Mouse (Mus musculus): Measurements from ENCODE around the gene Fto. TPM values are rescaled to one million over a fixed set of nuclear protein-coding genes. Genes with fewer than 3 reads are reported as not detected.

Fto gene
- total RNA-seq (2021) = 10 to 100 TPM; 69.3 to 76.3 TPM
- long read RNA-seq, experiment 1, transcript Fto-201 (9 exons, 3,564 nt) = major isoform, 6 of 21 reads
- long read RNA-seq, experiment 1, partial matches to known transcripts = 4 of 21 reads
- long read RNA-seq, experiment 1, other reads (novel, unspliced or antisense) = 11 of 21 reads
- long read RNA-seq, experiment 2, transcript Fto-201 (9 exons, 3,564 nt) = major isoform, 14 of 28 reads
- long read RNA-seq, experiment 2, partial matches to known transcripts = 4 of 28 reads
- long read RNA-seq, experiment 2, other reads (novel, unspliced or antisense) = 10 of 28 reads

DNA sequence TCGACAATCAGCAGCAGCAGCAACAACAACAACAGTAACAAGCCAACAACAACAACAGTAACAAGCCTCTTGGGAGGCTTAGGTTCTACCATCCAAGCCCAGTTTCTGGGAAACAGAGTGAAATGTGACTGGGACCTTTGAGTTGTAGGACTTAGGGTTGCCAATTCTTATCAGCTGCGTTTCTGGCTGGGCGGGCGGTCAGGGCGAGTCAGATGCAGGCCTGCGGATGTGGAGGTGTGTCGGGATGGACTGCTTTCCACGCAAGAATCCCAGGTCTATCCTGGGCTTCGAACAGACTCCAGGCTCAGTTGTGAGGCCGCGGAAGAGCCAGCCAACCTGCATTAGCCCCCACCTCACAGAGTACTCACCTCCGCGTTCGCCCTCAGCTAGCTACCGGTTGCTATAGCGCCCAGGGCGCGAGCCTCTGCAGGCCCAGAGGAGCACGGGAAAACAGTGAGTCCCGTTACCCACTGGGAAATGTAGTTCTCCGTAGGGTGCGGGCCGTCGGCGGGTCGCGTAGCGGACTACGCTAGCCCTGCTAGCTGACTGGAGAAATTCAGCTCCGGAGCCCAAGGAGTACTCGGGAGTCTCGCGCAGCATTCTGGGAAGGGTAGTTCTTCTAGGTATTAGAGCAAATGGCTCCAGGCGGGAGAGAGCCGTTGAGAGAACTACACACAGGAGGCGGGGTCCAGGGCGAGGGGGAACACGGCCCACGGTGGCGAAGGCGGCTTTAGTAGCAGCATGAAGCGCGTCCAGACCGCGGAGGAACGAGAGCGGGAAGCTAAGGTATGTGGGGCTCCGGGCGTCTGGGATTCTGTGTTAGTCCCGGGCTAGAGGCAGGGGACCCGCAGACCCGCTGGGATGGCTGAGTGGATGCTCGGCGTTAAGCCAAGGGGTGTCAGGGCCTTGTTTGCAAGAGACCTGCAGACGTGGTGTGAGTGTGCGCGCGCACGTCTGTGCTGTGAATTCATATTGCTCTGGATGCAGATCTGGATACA is at the start of gene Fto, which contains the start of gene Rpgrip1l:
TSS of gene Fto (plus strand) at position 691 of the 998 bp plus-strand sequence.
TSS of gene Rpgrip1l (minus strand) at position 428 of the 998 bp plus-strand sequence.
- peak; percentile 97 for DNase-seq

DNA sequence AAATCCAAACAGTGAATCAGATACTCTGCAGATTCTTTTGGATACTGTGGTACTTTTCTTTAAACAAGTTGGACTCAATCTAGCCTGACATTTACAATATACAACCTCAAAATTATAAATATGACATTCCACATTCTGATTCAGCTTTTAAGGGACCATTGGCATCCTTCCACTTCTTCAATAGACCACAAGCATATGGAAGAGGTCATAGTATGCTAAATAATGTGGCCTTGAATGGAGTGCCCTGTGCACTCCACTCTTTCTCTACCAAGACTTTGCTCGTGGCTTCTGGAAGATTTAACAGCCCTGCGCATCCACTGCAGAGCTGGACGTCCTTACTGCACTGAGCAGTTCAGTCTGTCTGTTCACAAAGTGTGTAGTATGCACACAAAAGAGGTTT is 49.4 kb upstream of the Fto start:
- no peak for DNase-seq

DNA sequence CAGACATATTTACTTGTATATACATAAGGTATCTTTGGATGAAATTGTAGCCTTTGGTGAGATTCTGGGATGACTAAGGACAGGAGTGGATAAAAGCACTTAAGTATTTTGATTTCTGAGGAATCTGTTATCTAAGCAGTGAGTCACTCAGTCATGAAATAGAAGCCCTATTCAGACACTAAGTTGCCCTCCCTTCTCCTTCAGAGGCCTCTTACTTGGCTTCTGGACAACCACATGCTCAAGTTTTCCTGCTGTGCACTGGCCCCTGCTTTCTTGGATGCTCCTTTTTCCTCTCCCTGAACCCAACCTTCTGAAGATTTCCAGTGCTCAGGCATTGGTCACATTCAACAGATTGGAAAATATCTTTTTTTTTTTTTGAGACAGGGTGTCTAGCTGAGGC is 48.8 kb upstream of the Fto start:
- DNase-seq = no peak

DNA sequence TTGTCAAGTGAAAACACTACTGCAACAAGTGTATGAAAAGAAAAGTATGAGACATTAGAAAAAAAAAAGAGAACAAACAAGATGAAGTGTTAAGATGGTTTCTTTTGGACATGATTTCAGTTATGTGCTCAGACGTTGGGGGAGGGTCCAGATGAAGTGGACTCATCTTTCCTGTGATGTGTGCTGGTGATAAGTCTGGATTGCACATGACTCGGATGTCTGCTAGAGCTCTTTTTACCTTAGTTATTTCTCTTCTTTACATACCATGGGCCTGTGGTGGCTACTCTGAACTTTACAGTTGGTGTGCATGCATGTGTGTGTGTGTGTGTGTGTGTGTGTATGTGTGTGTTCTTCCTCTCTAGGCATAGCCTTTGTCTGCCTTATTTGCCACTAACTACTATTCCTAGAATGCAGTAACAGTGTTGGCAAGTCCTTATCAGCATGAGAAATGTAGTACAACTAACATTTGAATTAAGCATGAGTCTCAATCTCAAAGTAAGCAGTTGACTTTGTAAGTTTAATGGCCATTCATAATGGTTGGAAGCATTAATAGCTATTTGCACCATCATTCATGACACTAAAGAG is 43.9 kb upstream of the Fto start:
- DNase-seq = no peak

DNA sequence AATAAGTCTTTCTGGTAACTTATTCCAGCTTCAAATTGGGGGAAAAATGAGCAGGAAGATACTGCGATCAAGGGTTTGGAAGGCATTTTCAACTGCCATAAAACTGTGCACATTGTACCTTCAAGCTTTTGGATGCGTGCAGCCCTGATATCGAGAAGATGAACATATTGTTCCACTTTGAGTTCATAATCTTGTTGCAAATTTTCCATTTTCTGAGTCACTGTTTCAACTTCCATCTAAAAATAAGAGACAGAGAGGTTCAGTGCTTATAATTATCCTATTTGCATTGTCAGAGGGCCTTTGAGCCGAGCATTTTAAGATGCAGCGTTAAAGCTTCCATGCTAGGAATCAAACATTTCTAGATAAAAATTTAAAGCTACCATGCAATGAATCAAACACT is 39.8 kb upstream of the Fto start:
- DNase-seq = no peak

DNA sequence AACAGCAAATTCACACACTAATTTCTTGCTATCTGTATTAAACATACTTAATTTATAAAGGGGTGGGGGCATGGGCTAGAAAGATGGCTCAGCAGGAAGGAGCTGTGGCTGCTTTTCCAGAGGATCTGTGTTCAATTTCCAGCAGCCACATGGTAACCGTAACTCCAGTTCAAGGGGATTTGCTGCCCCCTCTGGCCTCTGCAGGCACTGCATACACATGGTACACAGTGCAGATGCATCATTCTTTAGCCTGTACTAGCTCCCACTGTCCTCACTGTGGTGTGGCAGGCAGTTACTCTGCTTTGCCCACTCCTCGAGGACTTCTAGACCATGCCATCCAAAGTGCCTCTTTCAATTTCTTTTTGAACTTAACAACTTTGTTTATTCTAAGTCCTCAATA is 37.0 kb upstream of the Fto start:
- DNase-seq = no peak

DNA sequence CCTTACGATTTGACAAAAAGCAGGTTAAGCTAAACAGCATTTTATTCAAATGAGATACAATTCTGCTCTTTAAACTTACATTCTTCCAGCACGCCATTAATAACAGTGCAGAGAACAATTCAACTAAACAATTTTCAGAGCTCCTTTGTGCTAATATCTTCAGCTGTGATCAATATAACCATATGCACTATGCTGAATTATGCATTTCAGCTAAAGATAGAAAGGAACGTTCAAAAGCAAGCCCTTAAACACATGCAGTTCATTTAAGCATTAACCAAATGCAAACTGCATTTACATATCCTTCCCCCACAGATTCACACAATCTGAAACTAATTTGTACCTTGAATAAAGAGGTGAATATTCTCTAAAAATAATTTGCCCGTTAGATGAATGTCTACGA is 35.3 kb upstream of the Fto start:
- no peak for DNase-seq

DNA sequence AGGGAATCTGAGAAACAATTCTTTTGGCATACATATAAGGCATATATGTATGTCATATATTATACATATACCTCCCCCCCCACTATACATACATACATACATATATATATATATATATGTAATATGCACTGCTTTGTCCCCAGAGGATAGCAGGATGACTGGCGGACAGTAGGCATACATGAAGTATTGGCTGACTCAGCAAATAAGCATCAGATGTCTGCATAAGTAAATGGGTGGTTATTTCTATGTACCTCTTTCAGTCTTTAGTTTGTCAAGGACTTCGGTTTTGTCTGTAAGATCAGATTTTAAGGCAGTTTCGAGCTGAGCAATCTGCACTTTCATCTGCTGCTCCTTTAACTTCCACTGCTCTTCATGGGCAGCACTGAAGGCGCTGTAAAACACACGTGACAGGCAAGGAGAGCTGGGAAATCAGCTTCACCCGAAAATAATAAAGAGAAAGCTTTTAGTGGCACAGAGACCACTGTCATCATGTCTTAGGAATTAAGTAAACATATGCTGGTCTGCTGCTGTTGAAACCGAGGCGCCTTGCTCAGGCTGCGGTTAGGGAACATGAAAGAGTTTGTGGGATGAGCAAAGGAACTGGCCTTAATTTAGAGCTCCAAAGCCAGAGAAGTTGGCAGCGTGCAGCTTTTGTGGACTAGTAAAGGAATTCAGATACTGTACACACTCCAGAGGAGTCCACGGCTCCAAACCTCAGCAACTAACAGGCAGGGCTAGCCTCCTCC is 32.7 kb upstream of the Fto start:
- peak; percentile 51 for DNase-seq

DNA sequence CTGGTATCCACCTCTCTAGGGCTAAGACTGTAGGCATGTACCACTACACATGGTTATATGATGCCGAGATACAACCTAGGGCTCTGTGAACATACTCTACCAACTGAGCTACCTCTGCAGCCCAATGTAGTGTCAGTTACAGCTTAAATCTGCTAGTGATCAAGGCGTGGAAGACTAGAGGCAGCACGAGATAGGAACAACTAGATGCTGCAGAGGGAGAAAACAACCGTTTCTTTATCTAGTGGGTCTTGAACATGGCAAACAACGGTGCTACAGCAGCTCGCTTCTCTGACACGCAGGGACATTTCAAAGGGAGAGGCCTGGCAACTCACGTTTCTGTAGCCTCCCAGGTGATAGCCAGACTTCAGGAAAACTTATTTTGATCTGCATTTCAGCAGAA is 31.8 kb upstream of the Fto start:
- DNase-seq = no peak

DNA sequence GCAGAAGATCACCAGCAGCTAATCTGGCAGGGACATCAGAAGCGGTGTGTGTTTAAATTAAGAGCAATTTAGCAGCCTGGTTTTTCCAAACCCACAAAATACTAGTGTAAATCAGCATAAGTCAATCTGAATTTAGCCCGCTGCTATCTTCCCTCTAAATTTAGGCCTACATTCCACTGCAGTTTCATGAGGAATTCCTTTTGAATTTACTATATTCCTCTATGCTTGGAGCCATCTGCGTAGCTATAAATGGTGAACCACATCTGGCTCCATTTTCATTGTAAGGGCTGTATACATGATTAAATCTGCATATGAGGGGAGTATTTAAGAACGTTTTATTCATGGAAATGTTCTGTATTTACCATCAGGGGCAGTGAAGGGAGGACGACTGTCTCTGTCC is 30.7 kb upstream of the Fto start:
- DNase-seq = no peak

DNA sequence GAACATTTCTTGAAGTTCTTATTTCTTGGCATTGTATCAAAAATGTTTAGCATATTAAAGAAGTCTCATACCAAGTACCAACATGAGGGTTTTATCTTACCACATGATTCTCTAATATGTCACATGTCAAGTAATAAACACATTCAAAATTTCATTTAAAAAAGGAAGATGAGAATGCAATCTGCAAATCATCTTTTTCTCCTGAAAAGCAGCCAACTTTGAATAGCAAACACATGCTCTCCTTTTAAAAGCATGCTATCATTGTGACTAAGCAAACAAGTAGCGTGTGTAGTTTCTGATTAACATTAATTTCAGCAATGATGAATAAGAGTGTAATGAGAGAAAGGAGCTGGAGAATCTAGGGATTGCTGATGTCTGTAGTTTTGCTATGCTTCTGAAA is 29.5 kb upstream of the Fto start:
- no peak for DNase-seq

DNA sequence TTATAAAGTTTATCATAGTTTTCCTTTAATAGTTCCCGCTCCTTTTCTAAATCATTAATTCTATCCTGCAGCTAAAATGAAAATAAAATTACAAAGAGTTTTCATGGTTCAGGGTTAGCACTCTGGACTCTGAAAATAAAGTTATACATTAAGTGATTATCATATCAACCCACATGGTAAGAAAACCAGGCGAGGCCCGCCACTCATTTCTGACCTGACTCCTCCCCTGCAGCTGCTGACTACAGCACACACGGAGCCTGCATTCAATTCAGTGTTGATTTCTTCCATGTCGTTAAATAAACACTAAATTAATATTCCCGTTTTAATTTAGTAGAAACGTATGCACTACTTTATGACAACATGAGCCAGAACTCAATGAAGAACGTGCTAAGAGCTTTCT is 27.1 kb upstream of the Fto start:
- DNase-seq = no peak

DNA sequence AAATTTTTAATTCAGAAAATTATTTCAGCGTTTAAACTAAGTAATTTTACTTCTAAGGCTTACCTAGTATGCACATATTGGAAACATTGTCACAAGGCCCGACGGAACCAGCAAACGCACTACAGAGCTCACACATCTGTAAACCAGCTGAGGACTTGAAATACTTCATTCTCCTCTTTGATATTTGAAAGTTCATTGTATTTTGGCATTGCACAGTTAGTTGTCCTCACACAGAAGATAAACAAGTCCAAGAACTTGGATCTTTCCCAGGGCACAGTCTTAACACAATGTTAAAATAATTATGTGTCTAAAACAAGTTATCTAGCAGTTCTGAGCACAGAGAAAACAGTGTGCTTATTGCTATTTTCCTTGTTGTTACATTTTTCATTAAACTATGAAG is 22.7 kb upstream of the Fto start:
- no peak for DNase-seq

DNA sequence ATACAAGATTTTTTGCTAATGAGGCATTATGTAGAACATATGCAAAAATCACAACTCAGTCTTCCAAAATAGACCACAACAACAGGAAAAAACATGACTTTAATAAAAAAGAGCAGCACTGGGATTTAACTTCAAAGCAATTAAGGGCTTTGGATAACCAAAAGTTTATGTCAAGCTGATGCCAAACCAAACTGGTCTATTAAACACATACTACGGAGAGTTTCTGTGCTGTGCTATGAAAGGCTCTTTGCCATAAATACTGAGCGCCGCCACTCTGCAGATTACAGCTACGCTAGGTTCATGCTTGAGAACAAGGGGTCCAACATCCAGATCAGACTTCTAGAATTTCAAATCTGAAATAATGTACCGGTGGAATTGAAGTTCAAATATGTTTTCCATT is 17.5 kb upstream of the Fto start:
- no peak for DNase-seq

DNA sequence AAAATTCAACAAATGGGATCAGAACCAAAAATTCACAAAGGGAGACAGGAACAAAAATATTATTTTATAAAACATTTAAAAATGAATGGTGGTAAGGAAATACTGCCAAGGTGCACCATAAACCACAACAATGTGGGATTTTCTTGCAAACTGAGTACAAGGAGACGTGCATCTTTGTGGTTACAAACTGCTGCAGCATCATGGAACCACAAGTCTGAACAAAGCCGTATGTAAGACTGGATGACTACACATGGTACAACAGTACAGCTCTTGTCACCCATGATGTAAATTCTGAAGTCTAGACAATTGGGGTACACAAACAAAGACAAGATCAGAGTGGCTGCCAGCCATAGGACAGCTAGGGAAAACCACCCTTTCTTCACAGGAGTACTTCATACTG is 14.7 kb upstream of the Fto start:
- DNase-seq = no peak

DNA sequence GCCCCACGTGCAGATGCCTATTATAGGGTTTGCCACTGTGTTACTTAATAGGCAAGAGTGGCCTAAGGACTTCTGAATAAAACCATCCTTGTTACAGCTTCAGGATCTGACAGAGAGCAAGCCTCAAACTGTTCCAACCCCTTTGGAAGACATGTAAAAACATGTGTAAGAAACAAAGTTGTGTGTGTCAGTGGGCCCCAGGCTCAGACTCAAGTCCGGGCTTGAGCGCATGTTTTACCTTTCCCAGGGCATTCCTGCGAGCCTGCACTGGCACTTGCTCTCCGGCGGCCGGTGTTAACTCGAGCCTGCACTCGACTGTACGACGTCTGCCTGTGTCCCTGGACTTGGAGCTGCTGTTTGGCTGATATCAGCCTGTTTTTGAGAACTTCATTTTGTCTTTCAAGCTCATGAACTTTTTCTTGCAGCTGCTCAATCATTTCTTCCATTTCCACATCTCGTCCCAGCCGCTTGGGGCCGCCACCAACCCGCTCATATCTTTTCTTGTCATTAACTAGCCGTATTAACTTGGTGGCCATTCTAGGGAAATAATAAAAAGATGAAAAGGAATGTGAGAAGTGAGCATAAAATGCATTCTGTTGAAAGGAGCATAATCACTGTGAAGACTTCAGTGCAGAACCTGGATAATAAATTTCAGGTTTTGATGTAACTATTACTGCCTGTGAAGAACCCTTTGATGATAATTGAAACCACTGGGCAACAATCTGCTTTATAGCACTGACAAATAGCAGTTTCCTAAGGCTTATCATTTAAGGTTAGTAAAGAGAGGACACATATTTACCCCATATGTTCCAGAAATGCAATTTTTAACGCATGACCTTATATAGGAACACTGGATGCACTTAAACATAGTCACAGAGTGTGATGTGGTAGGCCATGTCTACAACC is 8.6 kb upstream of the Fto start:
- no peak for DNase-seq

DNA sequence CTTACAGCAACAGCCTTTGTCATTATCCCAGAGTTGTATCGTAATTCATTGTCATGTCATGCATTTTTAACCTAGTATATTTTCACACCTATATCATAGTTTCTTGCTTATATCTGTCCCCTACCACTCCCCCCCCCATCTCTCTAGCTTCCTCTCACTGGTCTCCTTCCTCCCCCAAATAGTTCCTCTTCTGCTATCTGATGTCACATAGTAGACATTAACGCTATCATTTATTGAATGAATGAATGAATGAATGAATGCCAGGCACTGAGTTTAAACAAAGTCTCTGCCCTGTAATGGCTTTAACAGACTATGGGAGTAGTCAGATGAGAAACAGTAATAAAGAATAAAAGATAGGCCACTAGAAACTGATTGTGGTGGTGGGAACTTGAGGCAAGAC is 983 bp upstream of the Fto start:
- no peak for DNase-seq

DNA sequence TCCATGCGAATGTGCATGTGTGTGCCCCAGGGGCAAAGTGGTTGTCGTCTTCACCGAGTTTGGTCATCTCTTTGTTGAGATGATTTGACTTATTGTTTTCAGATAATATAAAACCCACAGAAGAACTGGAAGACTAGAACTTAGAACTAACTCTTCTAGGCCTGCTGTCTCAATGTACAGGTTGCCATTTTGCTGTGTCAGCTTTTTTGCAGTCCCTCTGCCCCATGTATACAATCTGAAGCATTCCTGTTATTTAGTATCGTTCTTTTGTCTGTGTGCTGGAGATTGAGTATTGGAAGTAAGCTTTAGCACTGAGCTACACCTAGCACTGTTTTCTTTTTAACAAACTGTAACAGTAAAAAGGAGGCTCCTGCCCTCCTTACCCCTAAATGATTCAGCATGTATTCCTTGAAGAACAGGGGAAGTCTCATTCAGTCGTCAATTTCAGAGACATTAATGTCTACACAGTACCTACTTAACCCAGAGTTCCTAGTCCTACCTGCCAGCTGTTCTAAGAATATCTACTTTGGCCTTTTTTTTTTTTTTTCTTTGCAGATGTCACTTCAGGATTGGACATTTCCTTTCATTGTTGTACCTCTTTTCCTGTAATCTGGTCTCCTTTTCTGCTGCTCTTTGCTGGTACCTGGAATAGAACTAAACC is 4.4 kb downstream of the Fto start:
- DNase-seq = no peak

DNA sequence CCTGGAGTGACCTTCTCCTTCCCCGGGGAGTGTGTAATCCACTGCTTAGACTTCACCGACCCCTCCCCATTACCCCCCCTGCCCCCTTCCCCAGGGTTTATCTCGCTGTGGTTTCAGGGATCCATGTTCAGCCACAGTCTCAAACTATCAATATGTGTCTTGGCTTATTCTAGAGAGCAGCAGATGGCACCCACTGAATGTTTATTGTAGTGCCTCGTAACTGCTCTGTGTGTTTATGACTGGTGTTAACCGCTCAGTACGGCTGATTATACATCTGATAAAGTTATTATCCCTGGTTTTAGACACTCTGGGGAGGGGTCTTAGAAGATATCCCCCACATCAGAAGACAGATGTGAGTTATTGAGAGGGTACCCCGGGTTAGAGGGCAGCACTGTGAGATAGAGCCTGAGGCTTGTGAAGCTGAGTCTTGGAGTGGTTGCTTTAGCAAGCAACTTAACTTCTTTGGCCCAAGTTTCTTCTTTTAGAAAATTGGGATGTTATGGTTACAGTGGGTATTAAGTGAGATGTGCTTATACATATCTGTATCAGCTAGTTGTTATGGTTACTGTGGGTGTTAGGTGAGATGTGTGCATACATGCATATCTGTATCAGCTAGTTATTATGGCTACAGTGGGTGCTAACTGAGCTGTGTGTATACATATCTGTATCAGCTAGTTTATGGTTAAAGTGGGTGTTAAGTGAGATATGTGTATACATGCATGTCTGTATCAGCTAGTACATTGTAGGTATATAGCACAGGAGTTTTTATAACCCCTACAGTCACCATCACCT is 5.8 kb downstream of the Fto start:
- DNase-seq = no peak

DNA sequence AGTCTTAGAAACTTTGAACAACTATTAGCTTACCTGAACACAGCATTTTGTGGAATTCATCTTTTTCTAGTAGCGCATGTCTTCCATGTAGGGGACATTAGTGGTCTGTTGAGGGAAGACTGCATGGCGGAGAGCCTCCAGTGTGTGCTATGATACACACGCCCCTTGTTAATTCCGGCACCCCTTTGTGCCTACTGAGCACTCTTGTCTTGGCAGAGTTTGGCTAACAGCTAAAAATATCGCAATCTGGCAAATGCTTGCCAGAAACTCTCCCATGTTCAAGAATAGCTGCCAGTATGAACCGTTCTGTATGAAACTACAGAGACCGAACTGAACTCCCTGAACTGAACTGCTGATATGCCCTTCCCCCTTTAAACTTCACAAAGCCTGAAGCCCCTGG is 10.2 kb downstream of the Fto start:
- DNase-seq = peak; percentile 26
